Mouse (Mus musculus) heart, embryonic 14.5 days (tissue): ENCODE measurements around the gene Pkdrej. TPM values are rescaled to one million over a fixed set of nuclear protein-coding genes. Genes with fewer than 3 reads are reported as not detected.
A peak's percentile ranks its signal among the peaks of the same experiment; 100 is the strongest.

Source experiments
- ATAC-seq: fragments of 200-750 bp; cut with Nextera tagmentation; 2 replicates; pipeline ENCODE4 v1.8.0; 2017; ENCODE audit warnings: low read depth, moderate TSS enrichment; ENCODE audit not compliant: insufficient number of reproducible peaks, insufficient read depth, low FRiP score
- H3K27ac ChIP-seq, 2 experiments: fragments of 200-500 bp in 1 of 2; fragments of 300-500 bp in 1 of 2; sonication (generic) in 1 of 2; replicated peaks in 1 of 2; 2 replicates each; pipeline ENCODE4 v1.5.1; 2012 to 2014; ENCODE audit warnings: low read depth in 2 of 2, low read length in 2 of 2, control low read depth in 1 of 2, mild to moderate bottlenecking in 1 of 2, mixed read lengths in 1 of 2; ENCODE audit not compliant: control insufficient read depth in 1 of 2, insufficient read depth in 1 of 2
- H3K27me3 ChIP-seq: fragments of 300-500 bp; sonication (generic); 2 replicates; pipeline ENCODE4 v1.6.1; 2014; ENCODE audit warnings: mild to moderate bottlenecking, low read length, control low read depth; ENCODE audit not compliant: control insufficient read depth, insufficient read depth
- H3K36me3 ChIP-seq: fragments of 300-500 bp; sonication (generic); 2 replicates; pipeline ENCODE4 v1.6.1; 2014; ENCODE audit warnings: mild to moderate bottlenecking, control low read depth, low read length, mixed read lengths; ENCODE audit not compliant: control insufficient read depth, insufficient read depth
- H3K4me1 ChIP-seq, 2 experiments: fragments of 200-500 bp in 1 of 2; fragments of 300-500 bp in 1 of 2; sonication (generic) in 1 of 2; 2 replicates each; pipeline ENCODE4 v1.6.1; 2012 to 2014; ENCODE audit warnings: low read length in 2 of 2, control low read depth in 1 of 2, mixed read lengths in 1 of 2; ENCODE audit not compliant: control insufficient read depth in 2 of 2, insufficient read depth in 2 of 2
- H3K4me2 ChIP-seq: fragments of 300-500 bp; sonication (generic); 2 replicates; pipeline ENCODE4 v1.6.1; 2014; ENCODE audit warnings: mild to moderate bottlenecking, low read length
- H3K4me3 ChIP-seq, 2 experiments: fragments of 200-500 bp in 1 of 2; fragments of 300-500 bp in 1 of 2; sonication (generic) in 1 of 2; 2 replicates each; pipeline ENCODE4 v1.5.1; 2012 to 2014; ENCODE audit warnings: low read length in 2 of 2, mild to moderate bottlenecking in 2 of 2, control low read depth in 1 of 2, low read depth in 1 of 2, moderate library complexity in 1 of 2; ENCODE audit not compliant: control insufficient read depth in 1 of 2, insufficient read depth in 1 of 2
- H3K9ac ChIP-seq: fragments of 300-500 bp; sonication (generic); 2 replicates; pipeline ENCODE4 v1.6.1; 2014; ENCODE audit warnings: mild to moderate bottlenecking, low read length
- H3K9me3 ChIP-seq: fragments of 300-500 bp; sonication (generic); 2 replicates; pipeline ENCODE4 v1.6.1; 2016; ENCODE audit warnings: low read length, control low read depth; ENCODE audit not compliant: control insufficient read depth
- WGBS: fragments of 180-500 bp; shearing (Covaris S2); extraction: QIAGEN DNeasy Blood & Tissue Kit; methylation state at CpG from one replicate; pipeline ENCODE4 v1.1.7; 2014; 5-methylcytosine and 5-hydroxymethylcytosine counted together
- polyA plus RNA-seq: library from polyadenylated mRNA; unstranded; fragments of >200 nt; fragmentation: Nextera tagmentation; extraction: Ambion mirVana; gene quantifications from 2 replicates; pipeline ENCODE4 v1.2.1, GENCODE M21; 2014

Gene Pkdrej
- polyA plus RNA-seq, 1 experiment from 2014 or later, result 0.28 TPM

GRCm38 (mm10) chr15:85809091-85809490 is 12.4 kb downstream of the Pkdrej start:
- H3K4me2 ChIP-seq, result no peak overlapping the region
- H3K9ac ChIP-seq, result no peak overlapping the region
- H3K27me3 ChIP-seq, result no peaks in the 10 kb centered on the region
- ATAC-seq, result no peak
- H3K27ac ChIP-seq, result no peak overlapping the region
- H3K9me3 ChIP-seq, result no peaks in the 10 kb centered on the region
- H3K36me3 ChIP-seq, result peaks cover 8% of the 10 kb centered on the region; the same call in 1 of the 2 replicates
- no peak overlapping the region for H3K4me3 ChIP-seq
- peaks cover 4 to 11% of the 10 kb centered on the region in 2 experiments for H3K4me1 ChIP-seq
- WGBS, result 87% methylated on average over 12 of the region's 12 CpGs

- H3K9ac ChIP-seq, result no peak overlapping the region
- no peak overlapping the region for H3K4me3 ChIP-seq
- no peaks in the 10 kb centered on the region for H3K27me3 ChIP-seq
Observed at GRCm38 (mm10) chr15:85808434-85808833, 13.1 kb downstream of the Pkdrej start.

GRCm38 (mm10) chr15:85808031-85808430 is 13.5 kb downstream of the Pkdrej start:
- Histone ChIP-seq H3K9me3 (no peaks in the 10 kb centered on the region), H3K9ac (no peak overlapping the region), H3K36me3 (peaks cover 8% of the 10 kb centered on the region; the same call in 1 of the 2 replicates), H3K4me1 (peaks cover 7 to 14% of the 10 kb centered on the region in 2 experiments), H3K27me3 (no peaks in the 10 kb centered on the region), H3K27ac (no peak overlapping the region), H3K4me3 (no peak overlapping the region), H3K4me2 (no peak overlapping the region)
- 84% methylated on average over 6 of the region's 6 CpGs for WGBS
- ATAC-seq, result no peak

More at GRCm38 (mm10) chr15:85808434-85808833, 13.1 kb downstream of the Pkdrej start:
- H3K27ac ChIP-seq, result no peak overlapping the region
- no peaks in the 10 kb centered on the region for H3K9me3 ChIP-seq
- peaks cover 8% of the 10 kb centered on the region; the same call in 1 of the 2 replicates for H3K36me3 ChIP-seq
- 54% methylated on average over 8 of the region's 8 CpGs for WGBS
- no peak for ATAC-seq
- peaks cover 4 to 11% of the 10 kb centered on the region in 2 experiments for H3K4me1 ChIP-seq
- H3K4me2 ChIP-seq, result no peak overlapping the region

- Histone ChIP-seq H3K36me3 (peaks cover 8% of the 10 kb centered on the region; the same call in 1 of the 2 replicates), H3K9me3 (no peaks in the 10 kb centered on the region), H3K4me1 (peaks cover 10 to 18% of the 10 kb centered on the region in 2 experiments), H3K4me2 (no peak overlapping the region), H3K4me3 (no peak overlapping the region), H3K27me3 (no peaks in the 10 kb centered on the region), H3K27ac (no peak overlapping the region), H3K9ac (no peak overlapping the region)
- 84% methylated on average over 4 of the region's 4 CpGs for WGBS
- no peak for ATAC-seq
Observed at GRCm38 (mm10) chr15:85807404-85807803, 14.1 kb downstream of the Pkdrej start.

GRCm38 (mm10) chr15:85806886-85807285 is 14.6 kb downstream of the Pkdrej start:
- Histone ChIP-seq H3K9ac (no peak overlapping the region), H3K4me3 (no peak overlapping the region), H3K4me2 (no peak overlapping the region), H3K36me3 (peaks cover 8% of the 10 kb centered on the region; the same call in 1 of the 2 replicates), H3K9me3 (no peaks in the 10 kb centered on the region), H3K4me1 (peaks cover 10 to 18% of the 10 kb centered on the region in 2 experiments), H3K27me3 (no peaks in the 10 kb centered on the region), H3K27ac (no peak overlapping the region)
- no peak for ATAC-seq
- WGBS, result 59% methylated on average over 4 of the region's 4 CpGs

GRCm38 (mm10) chr15:85802931-85803330 is 18.6 kb downstream of the Pkdrej start:
- no peak for ATAC-seq
- WGBS, result 70% methylated on average over 2 of the region's 2 CpGs
- H3K4me3 ChIP-seq, result no peak overlapping the region
- peaks cover 6 to 7% of the 10 kb centered on the region in 2 experiments; a peak in 3 of 4 replicates for H3K4me1 ChIP-seq
- no peaks in the 10 kb centered on the region for H3K27me3 ChIP-seq
- H3K9ac ChIP-seq, result no peak overlapping the region
- H3K9me3 ChIP-seq, result no peaks in the 10 kb centered on the region
- H3K4me2 ChIP-seq, result no peak overlapping the region
- H3K36me3 ChIP-seq, result peaks cover 10% of the 10 kb centered on the region; the same call in 1 of the 2 replicates
- peak overlapping the region in 1 of 2 experiments; percentile 45; a peak in 1 of 4 replicates for H3K27ac ChIP-seq

- H3K27ac ChIP-seq, result no peak overlapping the region; a peak in 1 of 4 replicates
- H3K4me1 ChIP-seq, result peaks cover 6 to 7% of the 10 kb centered on the region in 2 experiments; a peak in 3 of 4 replicates
- no peak for ATAC-seq
Observed at GRCm38 (mm10) chr15:85798676-85799075, 22.9 kb downstream of the Pkdrej start.

GRCm38 (mm10) chr15:85795516-85795915 is 26.0 kb downstream of the Pkdrej start:
- WGBS, result 70% methylated on average over 6 of the region's 6 CpGs

More at GRCm38 (mm10) chr15:85798676-85799075, 22.9 kb downstream of the Pkdrej start:
- Histone ChIP-seq H3K9ac (0 out of 2 replicates have a peak overlapping the region, but pooled peaks have one; percentile 11), H3K9me3 (no peaks in the 10 kb centered on the region), H3K4me2 (no peak overlapping the region), H3K4me3 (no peak overlapping the region), H3K36me3 (0 out of 2 replicates have a peak, but pooled peaks cover 8% of the 10 kb centered on the region), H3K27me3 (no peaks in the 10 kb centered on the region)
- 68% methylated on average over 8 of the region's 8 CpGs for WGBS

More at GRCm38 (mm10) chr15:85795516-85795915, 26.0 kb downstream of the Pkdrej start:
- Histone ChIP-seq H3K4me1 (peaks cover 0 to 7% of the 10 kb centered on the region in 2 experiments; a peak in 1 of 4 replicates), H3K4me3 (no peak overlapping the region), H3K36me3 (peaks cover 15% of the 10 kb centered on the region; the same call in 1 of the 2 replicates), H3K27ac (no peak overlapping the region), H3K9ac (no peak overlapping the region), H3K27me3 (no peaks in the 10 kb centered on the region), H3K9me3 (no peaks in the 10 kb centered on the region), H3K4me2 (no peak overlapping the region)
- ATAC-seq, result no peak
